Mouse (Mus musculus): Measurements from ENCODE around the gene Gm29423. TPM values are rescaled to one million over a fixed set of nuclear protein-coding genes. Genes with fewer than 3 reads are reported as not detected.
"Not testable (repeated sequence)": the region's sequence is repeated elsewhere in the genome, so short reads cannot be mapped to it uniquely, and the experiment has no call there.

The Gm29423 gene
- total RNA-seq (2021), result not detected
- long read RNA-seq, experiment 1, result 0 reads
- long read RNA-seq, experiment 2, result 0 reads

DNA sequence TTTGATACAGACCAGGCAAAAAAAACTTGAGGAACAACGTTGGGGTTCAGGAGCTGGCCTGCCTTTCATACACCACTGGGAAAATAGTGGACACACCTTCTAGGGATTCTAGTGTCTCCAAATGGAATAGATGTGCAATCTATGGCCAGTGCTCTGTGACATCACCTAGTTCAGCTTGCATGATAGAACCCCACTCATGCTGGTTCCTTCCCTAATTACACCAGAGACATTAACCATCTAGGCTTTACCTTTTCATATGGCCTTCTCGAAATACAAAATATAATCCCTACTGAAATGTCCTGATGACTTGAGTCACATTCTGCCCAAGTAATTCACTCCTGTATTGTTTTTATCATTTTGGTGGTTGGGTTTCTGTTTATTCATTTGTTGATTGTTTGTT is at the start of gene Gm29423, which contains the start of gene Gm29644:
Gene Gm29423, minus strand, starts transcription at position 101 of the 400 bp plus-strand sequence.
Gene Gm29644, minus strand, starts transcription at position 157 of the 400 bp plus-strand sequence.
- not testable (repeated sequence) for DNase-seq

DNA sequence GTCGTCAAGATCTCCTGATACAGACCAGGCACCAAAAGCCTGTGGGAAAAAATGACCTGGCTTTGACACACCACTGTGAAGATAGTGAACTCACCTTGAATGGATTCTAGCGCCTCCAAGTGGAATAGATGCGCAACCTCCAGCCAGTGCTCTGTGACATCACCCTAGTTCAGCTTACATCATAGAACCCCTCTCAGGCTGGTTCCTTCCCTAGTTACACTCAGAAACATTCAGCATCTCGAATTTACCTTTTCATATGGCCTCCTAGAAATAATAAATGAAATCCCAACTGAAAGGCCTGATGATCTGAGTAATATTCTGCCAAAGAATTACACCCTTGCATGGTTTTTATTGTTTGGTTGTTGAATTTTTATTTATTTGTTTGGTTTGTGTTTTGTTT is 29.5 kb downstream of the Gm29423 start, which contains the start of gene Gm21118:
Gene Gm21118, minus strand, starts transcription at position 101 of the 400 bp plus-strand sequence.
- not testable (repeated sequence) for DNase-seq

Other genes with a start within 250 kb of the Gm29423 start
- not detected for gene Gm21118, start 29.6 kb downstream of the Gm29423 start, total RNA-seq (2021)
- gene Gm29644, start 56 bp upstream of the Gm29423 start, total RNA-seq (2021), result not detected
- gene Gm20888, start 138.6 kb upstream of the Gm29423 start, total RNA-seq (2021), result not detected

All from adrenal gland, postnatal 36 days (tissue).